Mouse (Mus musculus) cerebellum, postnatal 4 days (tissue): ENCODE results near the gene Ank3.

Source experiments
- DNase-seq, 2 experiments: peaks; one replicate each; pipeline ENCODE4 v3.0.0; 2022; ENCODE audit warnings: low spot score in 2 of 2, mixed read lengths in 1 of 2

Ank3 gene

DNA sequence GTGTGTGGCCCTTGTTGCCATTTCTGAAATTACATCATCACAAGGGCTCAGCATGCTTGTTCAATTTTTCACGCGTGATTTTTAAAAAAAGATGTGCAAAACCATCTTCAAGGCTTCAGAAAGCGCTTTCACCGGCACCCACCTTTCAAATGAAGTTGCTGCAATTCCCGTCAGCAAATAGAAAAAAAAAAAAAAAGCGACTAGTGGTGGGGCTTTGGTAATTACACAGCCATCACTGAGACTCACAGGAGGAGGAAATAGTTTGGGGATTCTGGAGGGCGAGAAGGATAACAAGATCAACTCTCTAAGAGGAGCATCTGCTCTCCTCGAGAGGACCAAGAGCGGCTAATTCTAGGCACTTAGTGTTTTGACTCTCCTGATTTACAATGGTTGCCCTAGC lies 173.4 kb downstream of the Ank3 start:
- DNase-seq: no peak

DNA sequence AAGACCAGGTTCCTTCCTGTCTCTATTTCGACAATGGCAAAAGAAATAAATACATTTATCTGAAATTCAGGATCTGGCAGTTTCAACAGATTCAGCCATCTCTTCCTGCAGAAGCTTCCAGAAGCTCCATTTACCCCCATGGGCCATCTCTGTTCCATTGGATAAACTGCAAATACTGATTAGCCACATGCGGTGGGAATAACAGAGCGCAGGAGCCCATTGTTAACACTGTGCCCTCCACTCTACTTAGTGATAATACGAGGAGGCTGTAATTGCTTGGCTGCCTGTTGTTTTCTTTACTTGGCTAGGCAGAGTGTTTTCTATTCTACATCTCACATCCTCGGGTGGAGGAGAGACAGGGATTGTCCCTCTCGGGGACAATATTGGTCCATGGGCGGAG lies 174.5 kb downstream of the Ank3 start:
- no peak for DNase-seq

GRCm38 (mm10) chr10:69573746-69574145 lies 175.2 kb downstream of the Ank3 start:
- no peak for DNase-seq

DNA sequence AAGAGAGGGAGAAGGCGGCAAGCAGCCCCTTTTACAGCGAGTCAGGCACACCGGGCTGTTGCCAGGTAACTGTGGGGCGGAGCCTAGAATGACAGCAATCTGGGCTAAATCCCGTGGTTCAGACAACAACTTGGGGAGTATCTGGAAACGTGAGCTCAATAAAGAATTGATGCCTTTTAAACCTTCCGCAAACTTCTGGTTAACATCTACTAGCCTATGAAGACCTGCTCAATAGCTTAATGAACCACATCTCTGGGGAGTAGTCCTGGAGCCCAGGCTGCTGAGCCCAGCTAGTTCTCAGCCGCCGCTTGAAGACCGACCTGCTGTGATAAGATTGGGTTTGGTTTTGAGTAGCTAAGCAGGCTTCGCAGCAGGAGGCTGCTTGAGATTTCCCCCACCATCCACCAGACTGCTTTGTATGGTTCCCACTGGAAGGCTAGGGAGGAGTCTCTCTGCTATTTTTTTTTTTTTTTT lies 175.7 kb downstream of the Ank3 start:
- no peak for DNase-seq

DNA sequence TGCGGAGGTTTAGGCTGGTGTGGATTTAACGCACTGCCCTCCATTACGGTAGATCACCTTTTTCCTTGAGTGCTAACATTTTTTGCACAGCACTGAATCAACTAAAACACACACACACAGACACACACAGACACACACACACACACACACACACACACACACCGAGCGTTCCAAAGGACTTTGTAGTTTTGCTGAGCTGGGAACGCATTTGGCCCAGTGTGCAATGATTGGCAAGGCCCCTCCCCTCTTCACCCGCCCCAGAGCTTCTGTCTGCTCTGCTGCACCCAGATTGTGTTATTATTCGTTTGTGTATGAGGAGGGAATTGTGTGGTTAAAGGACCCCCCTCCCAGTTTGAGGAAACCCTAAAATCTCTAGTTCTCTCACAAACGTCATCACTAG lies 176.3 kb downstream of the Ank3 start:
- no peak for DNase-seq

- DNase-seq: no peak
Measured at GRCm38 (mm10) chr10:69575451-69575850, 176.9 kb downstream of the Ank3 start.

DNA sequence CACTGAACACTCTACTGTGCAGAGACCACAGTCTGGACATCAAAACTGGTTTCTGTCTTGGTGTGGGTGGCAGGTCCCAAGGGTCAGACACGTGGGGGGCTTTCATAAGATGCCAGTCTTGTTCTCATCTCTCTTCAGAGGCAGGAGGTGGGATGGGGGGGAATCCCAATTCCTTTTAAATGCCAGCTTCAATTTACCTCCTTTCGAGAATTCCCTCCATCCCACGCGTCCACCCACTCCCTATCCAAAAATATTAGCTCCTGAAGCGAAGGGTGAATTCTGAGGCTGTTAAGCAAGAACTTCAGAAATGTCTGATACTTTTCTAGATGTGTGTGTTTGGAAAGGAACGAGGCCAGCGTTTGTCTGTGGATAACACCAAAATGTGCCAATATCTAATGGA lies 177.7 kb downstream of the Ank3 start:
- no peak for DNase-seq

DNA sequence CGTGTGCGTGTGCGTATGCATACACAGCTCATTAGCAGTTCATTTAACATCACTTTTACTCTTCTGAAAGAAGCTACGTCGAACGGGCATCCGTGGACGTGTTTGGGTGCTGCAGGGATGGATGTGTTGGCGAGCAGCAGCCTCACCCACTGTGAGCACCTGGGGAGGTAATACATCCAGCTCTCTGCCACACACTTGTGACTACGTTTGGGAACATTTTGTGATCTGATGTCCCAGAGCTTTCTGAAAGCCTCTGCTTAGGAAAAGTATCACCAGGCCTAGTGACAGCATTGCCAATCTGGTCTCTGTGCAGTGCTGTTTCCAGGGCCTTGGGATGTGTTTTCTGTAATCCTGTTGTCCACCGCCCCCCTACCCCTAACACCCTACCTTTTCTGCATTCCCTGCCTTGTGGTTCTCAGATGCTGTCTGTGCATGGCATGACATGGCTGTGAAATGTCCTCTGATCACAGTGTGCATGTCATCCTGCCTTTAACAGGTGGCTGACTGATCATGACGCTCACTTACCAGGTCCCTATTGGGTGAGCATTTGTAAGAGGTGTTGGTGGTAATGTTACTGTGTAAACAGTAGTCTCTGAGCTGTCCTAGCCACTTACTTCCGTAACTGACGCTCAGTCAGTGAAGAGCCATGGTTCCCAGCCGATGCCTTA lies 178.6 kb downstream of the Ank3 start:
- no peak for DNase-seq

- no peak for DNase-seq
Measured at GRCm38 (mm10) chr10:69577729-69578061, 179.1 kb downstream of the Ank3 start.

GRCm38 (mm10) chr10:69579585-69579984 lies 181.0 kb downstream of the Ank3 start:
- no peak for DNase-seq

GRCm38 (mm10) chr10:69581525-69581924 lies 183.0 kb downstream of the Ank3 start:
- DNase-seq: no peak

GRCm38 (mm10) chr10:69583874-69584481 lies 185.4 kb downstream of the Ank3 start:
- DNase-seq: peak in 1 of 2 experiments; percentile 12

DNA sequence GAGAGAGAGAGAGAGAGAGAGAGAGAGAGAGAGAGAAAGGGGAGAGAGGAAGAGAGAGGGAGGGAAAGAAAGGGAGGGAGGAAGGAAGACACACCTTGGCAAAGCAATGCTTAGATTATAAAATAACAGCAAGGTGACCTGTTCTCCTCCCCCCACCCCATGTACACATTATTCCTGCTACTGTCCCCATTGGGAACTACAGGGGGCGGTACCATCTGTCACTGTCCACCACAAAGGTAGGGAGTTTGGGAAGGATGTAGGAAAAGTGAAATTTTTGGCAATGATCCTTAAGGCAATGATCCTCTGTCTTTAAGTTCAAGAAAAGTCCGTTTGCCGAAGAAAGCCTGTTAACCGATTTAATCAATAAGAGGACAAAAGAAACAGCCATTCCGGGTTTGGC lies 186.0 kb downstream of the Ank3 start:
- DNase-seq: no peak

DNA sequence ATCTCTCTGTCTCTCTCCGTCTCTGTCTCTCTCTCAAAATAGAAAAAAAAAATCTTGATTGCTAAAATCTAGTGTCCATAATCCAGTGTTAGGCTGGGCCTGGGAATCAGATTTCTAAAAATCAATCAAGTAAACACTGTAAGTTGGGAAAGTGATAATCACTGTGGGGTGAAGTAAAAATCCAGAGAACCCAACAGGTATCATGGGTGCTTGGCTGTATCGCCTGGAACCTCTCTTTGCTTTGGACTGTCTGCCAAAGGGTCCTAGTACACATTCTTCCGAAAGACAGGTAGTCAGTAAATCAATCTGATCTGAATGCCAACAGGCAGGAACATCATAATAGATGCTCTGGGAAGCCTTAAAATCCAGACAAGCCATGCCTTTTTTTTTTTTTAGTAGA lies 186.7 kb downstream of the Ank3 start:
- DNase-seq: no peak

GRCm38 (mm10) chr10:69594186-69595131 lies 195.9 kb downstream of the Ank3 start:
- peak; percentile 46 to 84 for DNase-seq

- no peak for DNase-seq
Measured at GRCm38 (mm10) chr10:69595487-69595886, 196.9 kb downstream of the Ank3 start.

GRCm38 (mm10) chr10:69601471-69601870 lies 202.9 kb downstream of the Ank3 start:
- no peak for DNase-seq

GRCm38 (mm10) chr10:69602711-69603110 lies 204.1 kb downstream of the Ank3 start:
- no peak for DNase-seq

DNA sequence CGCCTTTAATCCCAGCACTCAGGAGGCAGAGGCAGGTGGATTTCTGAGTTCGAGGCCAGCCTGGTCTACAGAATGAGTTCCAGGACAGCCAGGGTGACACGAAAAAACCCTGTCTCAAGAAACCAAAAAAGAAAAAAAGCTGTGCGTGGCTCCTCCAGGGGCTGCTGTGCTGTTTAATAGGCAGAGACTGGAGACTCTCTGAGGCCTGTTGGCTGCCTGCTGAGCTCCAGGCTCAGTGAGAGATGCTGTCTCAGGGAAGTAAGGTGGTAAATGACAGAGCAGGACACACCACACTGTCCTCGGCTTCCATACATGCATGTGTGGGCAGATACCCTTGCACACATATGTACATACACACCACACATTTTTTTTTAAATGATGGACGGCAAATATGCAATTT lies 206.0 kb downstream of the Ank3 start:
- DNase-seq: no peak

- no peak for DNase-seq
Measured at GRCm38 (mm10) chr10:69605211-69605610, 206.6 kb downstream of the Ank3 start.

- DNase-seq: no peak
Measured at GRCm38 (mm10) chr10:69607611-69608119, 209.1 kb downstream of the Ank3 start.

GRCm38 (mm10) chr10:69611314-69611713 lies 212.7 kb downstream of the Ank3 start:
- no peak for DNase-seq
